Mouse (Mus musculus) cerebellum, adult 2 months (tissue): ENCODE data around the gene Tlr7. TPM values are rescaled to one million over a fixed set of nuclear protein-coding genes. Genes with fewer than 3 reads are reported as not detected.

Source experiments
- DNase-seq, 2 experiments: peaks; one replicate each; pipeline ENCODE4 v3.0.0; 2021
- H3K27ac ChIP-seq: fragments of 200-500 bp; 2 replicates; pipeline ENCODE4 v1.5.1; 2012; ENCODE audit warnings: low read length, control low read depth, inconsistent platforms; ENCODE audit not compliant: insufficient read depth
- H3K27me3 ChIP-seq: fragments of 200-500 bp; 2 replicates; pipeline ENCODE4 v1.6.1; 2012; ENCODE audit warnings: inconsistent platforms, mild to moderate bottlenecking, low read length, moderate library complexity; ENCODE audit not compliant: control insufficient read depth, insufficient read depth
- H3K4me1 ChIP-seq: fragments of 200-500 bp; 2 replicates; pipeline ENCODE4 v1.6.1; 2011; ENCODE audit warnings: low read length; ENCODE audit not compliant: control insufficient read depth, insufficient read depth
- H3K4me3 ChIP-seq: fragments of 200-500 bp; replicated peaks from 2 replicates; pipeline ENCODE3; 2011; ENCODE audit warnings: mild to moderate bottlenecking, low read depth, low read length, control low read depth; ENCODE audit not compliant: insufficient read depth
- CTCF ChIP-seq: fragments of 200-500 bp; IDR thresholded peaks from 2 replicates; pipeline ENCODE4 v1.5.1; 2011; ENCODE audit warnings: low read depth, mild to moderate bottlenecking, control low read depth, low read length, moderate library complexity, borderline replicate concordance; ENCODE audit not compliant: insufficient read depth
- POLR2A ChIP-seq: fragments of 200-500 bp; IDR thresholded peaks from 2 replicates; pipeline ENCODE4 v1.6.1; 2011; ENCODE audit warnings: low read length, control low read depth, borderline replicate concordance; ENCODE audit not compliant: insufficient read depth
- WGBS: fragments of 180-500 bp; shearing (Covaris S2); methylation state at CpG from one replicate; pipeline ENCODE4 v1.1.7; 2018; 5-methylcytosine and 5-hydroxymethylcytosine counted together
- polyA plus RNA-seq: library from polyadenylated mRNA; depleted of rRNA; stranded (reverse); fragments of >200 nt; gene quantifications from 2 replicates; pipeline ENCODE4 v1.2.3, GENCODE M21; 2012; rRNA removed

The Tlr7 gene
- polyA plus RNA-seq, 1 experiment, result 0.34 TPM

DNA sequence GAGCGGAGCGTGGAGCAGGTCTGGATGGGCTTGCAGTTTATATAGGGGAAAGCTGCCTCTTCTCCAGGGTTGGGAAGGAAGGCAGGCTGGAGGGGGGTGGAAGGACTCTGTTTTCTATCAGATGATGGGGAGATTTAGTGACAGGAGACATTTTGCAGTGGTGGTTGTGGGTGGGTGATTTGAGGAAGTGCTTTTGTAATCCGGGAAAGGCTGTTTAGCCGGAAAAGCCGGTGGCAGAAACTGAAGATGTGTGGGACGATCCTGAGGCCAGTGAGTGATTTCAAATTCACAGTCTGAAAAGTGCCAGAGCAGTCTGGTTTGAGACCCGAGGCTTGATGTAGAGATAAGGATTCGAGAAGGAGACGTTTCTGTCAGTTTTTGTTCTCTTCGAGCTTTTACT lies 53.8 kb downstream of the Tlr7 start:
- no peak overlapping the region for H3K4me3 ChIP-seq
- no peaks in the 10 kb centered on the region for H3K4me1 ChIP-seq
- TF ChIP-seq CTCF (no peak), POLR2A (no peak)
- WGBS, result 50% methylated on average over 10 of the region's 10 CpGs
- no peaks in the 10 kb centered on the region for H3K27me3 ChIP-seq
- no peak for DNase-seq
- H3K27ac ChIP-seq, result no peak overlapping the region

DNA sequence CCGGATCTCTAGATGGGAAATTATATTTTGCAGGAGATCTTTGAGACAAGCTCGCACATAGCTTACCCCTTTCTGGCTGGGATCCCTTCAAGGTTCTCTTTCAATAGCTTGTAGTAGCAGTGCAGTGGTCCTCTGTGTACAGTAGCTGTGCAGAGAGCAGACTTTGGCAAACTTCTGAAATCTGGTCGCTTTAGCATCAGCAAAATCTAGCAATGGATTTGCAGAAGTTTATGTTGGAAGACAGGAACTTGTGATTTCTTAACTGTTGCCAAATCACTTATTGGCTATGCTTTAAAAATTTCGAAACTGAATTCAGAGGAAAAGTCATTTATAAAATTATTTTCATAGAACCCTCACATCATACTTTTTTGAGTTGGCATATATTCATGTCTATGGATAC lies 66.3 kb downstream of the Tlr7 start, which contains the start of gene Tlr8:
Gene Tlr8, minus strand, starts transcription at position 244 of the 400 bp plus-strand sequence.
- 58% methylated on average over 4 of the region's 4 CpGs for WGBS
- no peak for DNase-seq
- TF ChIP-seq POLR2A (no peak), CTCF (no peak)

DNA sequence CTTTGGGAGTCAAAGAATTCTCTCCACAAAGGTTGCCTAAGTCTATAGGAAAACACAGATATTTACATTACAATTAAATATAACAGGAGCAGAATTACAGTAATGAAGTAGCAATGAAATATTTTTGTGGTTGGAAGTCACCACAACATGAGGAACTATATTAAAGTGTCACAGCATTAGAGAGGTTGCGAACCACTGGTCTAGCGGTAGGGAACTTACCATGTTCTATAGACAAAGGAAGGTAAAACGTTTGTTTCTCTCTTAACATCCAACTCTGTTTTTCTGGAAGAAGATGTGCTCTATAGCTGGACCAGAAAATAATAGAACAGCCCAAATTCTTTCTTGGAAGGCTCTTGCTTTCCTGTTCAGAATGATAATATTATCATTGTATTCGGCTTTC lies 66.8 kb downstream of the Tlr7 start:
- DNase-seq, result no peak
- no peak overlapping the region for H3K27ac ChIP-seq
- no peaks in the 10 kb centered on the region for H3K4me1 ChIP-seq
- WGBS, result 84% methylated on average over 4 of the region's 4 CpGs
- H3K27me3 ChIP-seq, result no peaks in the 10 kb centered on the region
- TF ChIP-seq CTCF, result no peak
- no peak for TF ChIP-seq POLR2A
- no peak overlapping the region for H3K4me3 ChIP-seq

More for the DNA sequence above, 66.3 kb downstream of the Tlr7 start, which contains the start of gene Tlr8:
- Histone ChIP-seq H3K27me3 (no peaks in the 10 kb centered on the region), H3K27ac (no peak within 1 kb of the TSS), H3K4me3 (no peak within 1 kb of the TSS), H3K4me1 (no peaks in the 10 kb centered on the region)

Other genes starting within 250 kb of the Tlr7 start
- 1,010 and 1,165 TPM in 2 replicates for gene Tmsb4x, start 121.2 kb downstream of the Tlr7 start, polyA plus RNA-seq
- 0.14 TPM in 1 of 2 replicates, not detected in the other for gene Tlr8, start 66.2 kb downstream of the Tlr7 start, polyA plus RNA-seq
- gene Prps2, start 52.2 kb upstream of the Tlr7 start, polyA plus RNA-seq, result 11.2 and 11.4 TPM in 2 replicates